Mouse (Mus musculus) cerebellum, postnatal 14 days (tissue): Measurements from ENCODE around the gene Krt72.

Experiments
- DNase-seq, 2 experiments: peaks; one replicate each; pipeline ENCODE4 v3.0.0; 2021; ENCODE audit warnings: mixed read lengths in 2 of 2

Gene Krt72

GRCm38 (mm10) chr15:101786360-101786759 lies at the start of gene Krt72:
Gene Krt72 (minus strand): TSS chr15:101786460.
- DNase-seq = no peak

- DNase-seq = no peak
These were observed 48.6 kb upstream of the Krt72 start for GRCm38 (mm10) chr15:101834784-101835328.

GRCm38 (mm10) chr15:101833131-101833530 lies 46.9 kb upstream of the Krt72 start:
- no peak for DNase-seq

- no peak for DNase-seq
These were observed 43.2 kb upstream of the Krt72 start for GRCm38 (mm10) chr15:101829441-101829840.

GRCm38 (mm10) chr15:101821786-101822185 lies 35.5 kb upstream of the Krt72 start:
- no peak for DNase-seq

- no peak for DNase-seq
These were observed 31.6 kb upstream of the Krt72 start, which contains the start of gene Krt2 for GRCm38 (mm10) chr15:101817875-101818274. Gene Krt2 (minus strand): TSS chr15:101818169.

- DNase-seq = no peak
These were observed 17.0 kb upstream of the Krt72 start for GRCm38 (mm10) chr15:101803052-101803822.

- DNase-seq = peak in 1 of 2 experiments; percentile 10
These were observed 16.1 kb upstream of the Krt72 start, which contains the start of gene Krt73 for GRCm38 (mm10) chr15:101802296-101802835. Gene Krt73 (minus strand): TSS chr15:101802346.

GRCm38 (mm10) chr15:101790867-101791266 lies 4.6 kb upstream of the Krt72 start:
- no peak for DNase-seq

- DNase-seq = no peak
These were observed 12.8 kb downstream of the Krt72 start for GRCm38 (mm10) chr15:101773420-101773819.

- peak; percentile 92 to 96 for DNase-seq
These were observed 13.6 kb downstream of the Krt72 start for GRCm38 (mm10) chr15:101772711-101773081.

GRCm38 (mm10) chr15:101772080-101772710 lies 14.1 kb downstream of the Krt72 start:
- DNase-seq = peak in 1 of 2 experiments; percentile 35

- no peak for DNase-seq
These were observed 16.0 kb downstream of the Krt72 start for GRCm38 (mm10) chr15:101770226-101770625.

GRCm38 (mm10) chr15:101742711-101743110 lies 43.5 kb downstream of the Krt72 start, which contains the start of gene Krt71:
Gene Krt71 (minus strand): TSS chr15:101743109.
- DNase-seq = peak; percentile 55 to 66

GRCm38 (mm10) chr15:101737786-101738185 lies 48.5 kb downstream of the Krt72 start:
- DNase-seq = no peak

- no peak for DNase-seq
These were observed 55.6 kb downstream of the Krt72 start for GRCm38 (mm10) chr15:101730653-101731052.
